Mouse (Mus musculus) stomach, embryonic 16.5 days (tissue): ENCODE measurements around the gene Gsg1l. TPM values are rescaled to one million over a fixed set of nuclear protein-coding genes. Genes with fewer than 3 reads are reported as not detected.

Source experiments
- ATAC-seq: fragments of 200-750 bp; cut with Nextera tagmentation; 2 replicates; pipeline ENCODE4 v1.8.0; 2017; ENCODE audit warnings: moderate number of reproducible peaks, moderate TSS enrichment; ENCODE audit not compliant: insufficient read depth, low FRiP score
- H3K27ac ChIP-seq: fragments of 300-500 bp; sonication (generic); 2 replicates; pipeline ENCODE4 v1.5.1; 2014; ENCODE audit warnings: low read length
- H3K27me3 ChIP-seq: fragments of 300-500 bp; sonication (generic); 2 replicates; pipeline ENCODE4 v1.6.1; 2014; ENCODE audit warnings: low read length, control low read depth, mixed read lengths; ENCODE audit not compliant: control insufficient read depth, insufficient read depth
- H3K36me3 ChIP-seq: fragments of 300-500 bp; sonication (generic); 2 replicates; pipeline ENCODE4 v1.6.1; 2014; ENCODE audit warnings: low read length; ENCODE audit not compliant: control insufficient read depth, insufficient read depth
- H3K4me1 ChIP-seq: fragments of 300-500 bp; sonication (generic); 2 replicates; pipeline ENCODE4 v1.6.1; 2014; ENCODE audit warnings: low read length, control low read depth, mixed read lengths; ENCODE audit not compliant: control insufficient read depth, insufficient read depth
- H3K4me2 ChIP-seq: fragments of 300-500 bp; sonication (generic); 2 replicates; pipeline ENCODE4 v1.6.1; 2014; ENCODE audit warnings: low read depth, low read length, mixed read lengths
- H3K4me3 ChIP-seq: fragments of 300-500 bp; sonication (generic); replicated peaks from 2 replicates; pipeline ENCODE4 v1.5.1; 2014; ENCODE audit warnings: mild to moderate bottlenecking, low read length
- H3K9ac ChIP-seq: fragments of 300-500 bp; sonication (generic); 2 replicates; pipeline ENCODE4 v1.6.1; 2014; ENCODE audit warnings: low read length
- H3K9me3 ChIP-seq: fragments of 300-500 bp; sonication (generic); replicated peaks from 2 replicates; pipeline ENCODE4 v1.6.1; 2016; ENCODE audit warnings: low read length, control low read depth; ENCODE audit not compliant: control insufficient read depth
- WGBS: fragments of 180-500 bp; shearing (Covaris S2); extraction: QIAGEN DNeasy Blood & Tissue Kit; methylation state at CpG from one replicate; pipeline ENCODE4 v1.1.7; 2014; 5-methylcytosine and 5-hydroxymethylcytosine counted together
- polyA plus RNA-seq: library from polyadenylated mRNA; unstranded; fragments of >200 nt; fragmentation: Nextera tagmentation; extraction: Ambion mirVana; gene quantifications from 2 replicates; pipeline ENCODE4 v1.2.1, GENCODE M21; 2015

The Gsg1l gene
- polyA plus RNA-seq, 1 experiment from 2014 or later: 0.77 TPM

GRCm38 (mm10) chr7:125887761-125888160 is 194.4 kb downstream of the Gsg1l start:
- ATAC-seq: no peak
- Histone ChIP-seq H3K27me3 (no peaks in the 10 kb centered on the region), H3K27ac (no peak overlapping the region), H3K9ac (no peak overlapping the region), H3K4me1 (no peaks in the 10 kb centered on the region; the same call in 1 of the 2 replicates), H3K4me3 (no peak overlapping the region), H3K9me3 (no peaks in the 10 kb centered on the region), H3K36me3 (no peaks in the 10 kb centered on the region), H3K4me2 (no peak overlapping the region)
- WGBS: 72% methylated on average over 5 of the region's 5 CpGs

GRCm38 (mm10) chr7:125887124-125887523 is 195.1 kb downstream of the Gsg1l start:
- H3K27ac ChIP-seq: no peak overlapping the region
- H3K4me3 ChIP-seq: no peak overlapping the region
- H3K27me3 ChIP-seq: no peaks in the 10 kb centered on the region
- no peak overlapping the region for H3K4me2 ChIP-seq
- H3K4me1 ChIP-seq: no peaks in the 10 kb centered on the region; the same call in 1 of the 2 replicates
- no peak for ATAC-seq
- no peak overlapping the region for H3K9ac ChIP-seq
- no peaks in the 10 kb centered on the region for H3K9me3 ChIP-seq
- WGBS: 53% methylated on average over 4 of the region's 4 CpGs
- H3K36me3 ChIP-seq: no peaks in the 10 kb centered on the region

- WGBS: 73% methylated on average over 4 of the region's 4 CpGs
- Histone ChIP-seq H3K4me3 (no peak overlapping the region), H3K4me2 (no peak overlapping the region), H3K9me3 (no peaks in the 10 kb centered on the region), H3K9ac (no peak overlapping the region), H3K36me3 (no peaks in the 10 kb centered on the region), H3K27ac (no peak overlapping the region), H3K4me1 (no peaks in the 10 kb centered on the region; the same call in 1 of the 2 replicates), H3K27me3 (no peaks in the 10 kb centered on the region)
- ATAC-seq: no peak
Observed at GRCm38 (mm10) chr7:125886116-125886680, 196.0 kb downstream of the Gsg1l start.

- no peaks in the 10 kb centered on the region for H3K9me3 ChIP-seq
- WGBS: 75% methylated on average over 2 of the region's 2 CpGs
- H3K9ac ChIP-seq: no peak overlapping the region
- no peaks in the 10 kb centered on the region for H3K27me3 ChIP-seq
- H3K36me3 ChIP-seq: no peaks in the 10 kb centered on the region
- no peak overlapping the region for H3K4me2 ChIP-seq
- no peak for ATAC-seq
- no peak overlapping the region for H3K27ac ChIP-seq
- no peaks in the 10 kb centered on the region; the same call in 1 of the 2 replicates for H3K4me1 ChIP-seq
- H3K4me3 ChIP-seq: no peak overlapping the region
Observed at GRCm38 (mm10) chr7:125883232-125883631, 199.0 kb downstream of the Gsg1l start.

- H3K9ac ChIP-seq: no peak overlapping the region
- no peaks in the 10 kb centered on the region for H3K27me3 ChIP-seq
- H3K4me3 ChIP-seq: no peak overlapping the region
- H3K4me2 ChIP-seq: no peak overlapping the region
- no peaks in the 10 kb centered on the region for H3K4me1 ChIP-seq
- H3K36me3 ChIP-seq: no peaks in the 10 kb centered on the region
- no peaks in the 10 kb centered on the region for H3K9me3 ChIP-seq
- WGBS: 58% methylated on average over 4 of the region's 4 CpGs
- H3K27ac ChIP-seq: no peak overlapping the region
- no peak for ATAC-seq
Observed at GRCm38 (mm10) chr7:125878040-125878439, 204.2 kb downstream of the Gsg1l start.

- no peak overlapping the region for H3K4me2 ChIP-seq
- no peak overlapping the region for H3K9ac ChIP-seq
- ATAC-seq: no peak; the same call in 1 of the 2 replicates
- no peak overlapping the region for H3K27ac ChIP-seq
- H3K27me3 ChIP-seq: no peaks in the 10 kb centered on the region
- WGBS: 61% methylated on average over 6 of the region's 6 CpGs
- H3K4me3 ChIP-seq: no peak overlapping the region
- H3K9me3 ChIP-seq: no peaks in the 10 kb centered on the region
- peaks cover 7% of the 10 kb centered on the region; the same call in 1 of the 2 replicates for H3K4me1 ChIP-seq
- no peaks in the 10 kb centered on the region for H3K36me3 ChIP-seq
Observed at GRCm38 (mm10) chr7:125873971-125874495, 208.2 kb downstream of the Gsg1l start.

GRCm38 (mm10) chr7:125872874-125873273 is 209.3 kb downstream of the Gsg1l start:
- Histone ChIP-seq H3K27ac (no peak overlapping the region), H3K9ac (no peak overlapping the region), H3K4me3 (no peak overlapping the region), H3K4me1 (peaks cover 7% of the 10 kb centered on the region; the same call in 1 of the 2 replicates), H3K36me3 (no peaks in the 10 kb centered on the region), H3K4me2 (no peak overlapping the region), H3K9me3 (no peaks in the 10 kb centered on the region), H3K27me3 (no peaks in the 10 kb centered on the region)
- WGBS: 77% methylated on average over 3 of the region's 3 CpGs
- ATAC-seq: no peak

GRCm38 (mm10) chr7:125872202-125872580 is 210.0 kb downstream of the Gsg1l start:
- ATAC-seq: 0 out of 2 replicates have a peak, but pooled peaks have one; percentile 3
- H3K27ac ChIP-seq: no peak overlapping the region
- peaks cover 7% of the 10 kb centered on the region; the same call in 1 of the 2 replicates for H3K4me1 ChIP-seq
- WGBS: 62% methylated on average over 6 of the region's 6 CpGs
- no peaks in the 10 kb centered on the region for H3K36me3 ChIP-seq
- H3K4me2 ChIP-seq: no peak overlapping the region
- H3K9ac ChIP-seq: no peak overlapping the region
- H3K9me3 ChIP-seq: no peaks in the 10 kb centered on the region
- no peak overlapping the region for H3K4me3 ChIP-seq
- H3K27me3 ChIP-seq: no peaks in the 10 kb centered on the region

- Histone ChIP-seq H3K9ac (0 out of 2 replicates have a peak overlapping the region, but pooled peaks have one; percentile 19), H3K27ac (no peak overlapping the region)
- 41% methylated on average over 12 of the region's 12 CpGs for WGBS
Observed at GRCm38 (mm10) chr7:125871404-125872201, 210.6 kb downstream of the Gsg1l start.

More at GRCm38 (mm10) chr7:125871404-125872201, 210.6 kb downstream of the Gsg1l start:
- H3K27me3 ChIP-seq: no peaks in the 10 kb centered on the region
- H3K9me3 ChIP-seq: no peaks in the 10 kb centered on the region
- H3K4me3 ChIP-seq: no peak overlapping the region
- no peaks in the 10 kb centered on the region for H3K36me3 ChIP-seq
- no peak overlapping the region for H3K4me2 ChIP-seq
- peak; percentile 15; the same call in 1 of the 2 replicates for ATAC-seq
- H3K4me1 ChIP-seq: peaks cover 7% of the 10 kb centered on the region; the same call in 1 of the 2 replicates
